Mouse (Mus musculus): Measurements from ENCODE around the gene Gper1. TPM values are rescaled to one million over a fixed set of nuclear protein-coding genes. Genes with fewer than 3 reads are reported as not detected.

Gper1 gene
- total RNA-seq, 2 experiments from 2014 or later, result 1.3 to 2.1 TPM

GRCm38 (mm10) chr5:139440451-139440850, 17.5 kb downstream of the Gper1 start:
- intact Hi-C loops (cut with DNase I), result no loop called here
- DNase-seq (ENCODE audit: low spot score), result no peak

- intact Hi-C loops (cut with DNase I), result no loop called here
- DNase-seq (ENCODE audit: low spot score), result no peak
These were observed 18.2 kb downstream of the Gper1 start for GRCm38 (mm10) chr5:139440926-139441725.

GRCm38 (mm10) chr5:139441726-139442018, 18.7 kb downstream of the Gper1 start:
- intact Hi-C loops (cut with DNase I), result no loop called here
- no peak for DNase-seq (ENCODE audit: low spot score)

GRCm38 (mm10) chr5:139442428-139442827, 19.5 kb downstream of the Gper1 start:
- DNase-seq (ENCODE audit: low spot score), result no peak
- intact Hi-C loops (cut with DNase I), result no loop called here

- DNase-seq (ENCODE audit: low spot score), result no peak
- intact Hi-C loops (cut with DNase I), result no loop called here
These were observed 20.0 kb downstream of the Gper1 start for GRCm38 (mm10) chr5:139442962-139443361.

- intact Hi-C loops (cut with DNase I), result loop anchor here (2.0 to 5.0 kb wide), 3 partner anchors 28 to 83 kb away; no protein-coding TSS in a partner anchor
- no peak for DNase-seq (ENCODE audit: low spot score)
These were observed 22.3 kb downstream of the Gper1 start for GRCm38 (mm10) chr5:139445258-139445657.

GRCm38 (mm10) chr5:139448025-139448424, 25.1 kb downstream of the Gper1 start:
- intact Hi-C loops (cut with DNase I), result loop anchor here (5.0 kb wide), 2 partner anchors 46 to 86 kb away; no protein-coding TSS in a partner anchor
- DNase-seq (ENCODE audit: low spot score), result no peak

- DNase-seq (ENCODE audit: low spot score), result no peak
- intact Hi-C loops (cut with DNase I), result loop anchor here (5.0 kb wide), 2 partner anchors 47 to 87 kb away; no protein-coding TSS in a partner anchor
These were observed 26.3 kb downstream of the Gper1 start for GRCm38 (mm10) chr5:139449161-139449791.

- intact Hi-C loops (cut with DNase I), result loop anchor here (5.0 kb wide), 2 partner anchors 48 to 88 kb away; no protein-coding TSS in a partner anchor
- DNase-seq (ENCODE audit: low spot score), result no peak
These were observed 27.0 kb downstream of the Gper1 start for GRCm38 (mm10) chr5:139449926-139450325.

GRCm38 (mm10) chr5:139453031-139453430, 30.1 kb downstream of the Gper1 start:
- intact Hi-C loops (cut with DNase I), result no loop called here
- no peak for DNase-seq (ENCODE audit: low spot score)

- no peak for DNase-seq (ENCODE audit: low spot score)
- intact Hi-C loops (cut with DNase I), result no loop called here
These were observed 32.2 kb downstream of the Gper1 start for GRCm38 (mm10) chr5:139455166-139455565.

GRCm38 (mm10) chr5:139457241-139457640, 34.3 kb downstream of the Gper1 start:
- no peak for DNase-seq (ENCODE audit: low spot score)
- intact Hi-C loops (cut with DNase I), result no loop called here

- intact Hi-C loops (cut with DNase I), result loop anchor here (2.0 kb wide), 1 partner anchor 23 kb away; no protein-coding TSS in a partner anchor
These were observed 37.0 kb downstream of the Gper1 start for GRCm38 (mm10) chr5:139459938-139460337.

GRCm38 (mm10) chr5:139460384-139461067, 37.6 kb downstream of the Gper1 start, which contains the start of gene 3110082I17Rik:
Gene 3110082I17Rik (minus strand): TSS chr5:139460527.
- peak; percentile 95 for DNase-seq (ENCODE audit: low spot score)
- intact Hi-C loops (cut with DNase I), result loop anchor here (2.0 kb wide), 1 partner anchor 22 kb away; no protein-coding TSS in a partner anchor

More at GRCm38 (mm10) chr5:139459938-139460337, 37.0 kb downstream of the Gper1 start:
- no peak for DNase-seq (ENCODE audit: low spot score)

GRCm38 (mm10) chr5:139464874-139465273, 41.9 kb downstream of the Gper1 start:
- intact Hi-C loops (cut with DNase I), result no loop called here
- no peak for DNase-seq (ENCODE audit: low spot score)

- intact Hi-C loops (cut with DNase I), result loop anchor here (2.0 kb wide), 1 partner anchor 102 kb away; no protein-coding TSS in a partner anchor
- DNase-seq (ENCODE audit: low spot score), result no peak
These were observed 43.4 kb downstream of the Gper1 start for GRCm38 (mm10) chr5:139466373-139466772.

GRCm38 (mm10) chr5:139466801-139467200, 43.9 kb downstream of the Gper1 start:
- intact Hi-C loops (cut with DNase I), result loop anchor here (2.0 kb wide), 1 partner anchor 102 kb away; no protein-coding TSS in a partner anchor
- DNase-seq (ENCODE audit: low spot score), result no peak

GRCm38 (mm10) chr5:139467998-139468397, 45.0 kb downstream of the Gper1 start:
- intact Hi-C loops (cut with DNase I), result loop anchor here (2.0 kb wide), 1 partner anchor 103 kb away; no protein-coding TSS in a partner anchor
- no peak for DNase-seq (ENCODE audit: low spot score)

- DNase-seq (ENCODE audit: low spot score), result no peak
- intact Hi-C loops (cut with DNase I), result no loop called here
These were observed 51.8 kb downstream of the Gper1 start for GRCm38 (mm10) chr5:139474741-139475140.

All from heart, postnatal 25 days (tissue).